Mouse (Mus musculus) brown adipose tissue, adult 24 weeks (tissue): ENCODE results near the gene Brpf1. TPM values are rescaled to one million over a fixed set of nuclear protein-coding genes. Genes with fewer than 3 reads are reported as not detected.

ENCODE experiments used
- H3K27ac ChIP-seq: fragments of 200-500 bp; replicated peaks from 2 replicates; pipeline ENCODE4 v1.5.1; 2012; ENCODE audit warnings: low read depth, mild to moderate bottlenecking, low read length
- H3K4me1 ChIP-seq: fragments of 200-500 bp; 2 replicates; pipeline ENCODE4 v1.6.1; 2012; ENCODE audit warnings: low read length, mixed read lengths; ENCODE audit not compliant: control insufficient read depth, insufficient read depth, insufficient read length
- H3K4me3 ChIP-seq: fragments of 200-500 bp; 2 replicates; pipeline ENCODE4 v1.5.1; 2012; ENCODE audit warnings: low read depth, mild to moderate bottlenecking, low read length, moderate library complexity; ENCODE audit not compliant: insufficient read depth
- polyA plus RNA-seq: library from polyadenylated mRNA; stranded (reverse); fragments of >200 nt; gene quantifications from 2 replicates; pipeline ENCODE4 v1.2.4, GENCODE M21; 2012; ENCODE audit not compliant: missing spikeins, insufficient read depth, insufficient read length

The Brpf1 gene
- polyA plus RNA-seq, 1 experiment, result 12.6 TPM

- H3K4me1 ChIP-seq, result no peaks in the 10 kb centered on the region
- H3K4me3 ChIP-seq, result no peak overlapping the region
- no peak overlapping the region for H3K27ac ChIP-seq
Observed at GRCm38 (mm10) chr6:113361476-113361875, 54.5 kb downstream of the Brpf1 start.

DNA sequence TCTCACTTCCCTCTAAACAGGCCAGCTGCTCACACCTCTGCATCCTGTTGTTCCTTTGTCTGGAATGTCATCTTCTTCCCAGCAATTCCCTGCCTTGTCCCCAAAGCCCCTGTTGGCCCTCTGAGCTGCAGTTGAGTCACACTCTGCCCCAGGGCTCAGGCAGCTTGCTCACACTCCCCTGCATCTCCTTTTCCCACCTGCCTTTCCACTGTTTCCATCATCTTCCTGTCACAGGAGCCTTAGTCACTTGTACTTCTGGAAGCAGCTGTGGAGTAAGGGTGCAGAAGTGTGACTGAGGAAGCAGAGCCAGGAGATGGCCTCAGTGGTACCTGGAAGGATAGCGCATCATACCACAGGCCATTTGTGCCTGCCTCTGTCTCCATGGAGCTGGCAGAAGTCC lies 55.3 kb downstream of the Brpf1 start:
- Histone ChIP-seq H3K4me1 (no peaks in the 10 kb centered on the region), H3K4me3 (no peak overlapping the region), H3K27ac (no peak overlapping the region)

DNA sequence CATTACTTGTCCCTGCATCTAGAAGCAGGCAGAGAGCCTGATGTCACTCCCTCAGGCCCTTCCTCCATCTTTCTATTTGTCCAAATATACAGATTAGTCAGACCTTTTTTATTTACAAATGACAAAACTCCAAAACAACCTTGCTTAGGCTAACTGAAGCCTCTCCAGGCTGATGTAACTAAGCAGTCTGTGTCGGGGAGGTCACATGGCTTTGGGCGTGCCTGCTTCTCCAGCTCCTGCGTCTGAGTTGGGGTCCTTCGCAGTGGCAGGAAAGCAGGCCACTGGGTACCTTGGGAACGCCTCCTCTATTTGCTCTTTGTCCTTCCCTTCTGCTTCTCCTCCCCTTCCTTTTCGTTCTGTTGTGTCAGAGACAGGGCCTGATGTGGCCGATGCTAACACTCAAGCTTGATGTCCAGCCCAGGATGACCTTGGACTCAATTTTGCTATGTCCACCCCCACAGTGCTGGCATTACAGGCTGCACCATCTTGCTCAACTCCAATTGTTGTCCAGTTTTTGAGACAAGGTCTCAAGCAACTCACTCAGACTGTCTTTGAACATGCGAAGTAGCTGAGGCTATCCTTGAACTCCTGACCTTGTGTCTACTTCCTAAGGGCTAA lies 57.7 kb downstream of the Brpf1 start:
- no peaks in the 10 kb centered on the region for H3K4me1 ChIP-seq
- H3K27ac ChIP-seq, result no peak overlapping the region
- H3K4me3 ChIP-seq, result no peak overlapping the region

DNA sequence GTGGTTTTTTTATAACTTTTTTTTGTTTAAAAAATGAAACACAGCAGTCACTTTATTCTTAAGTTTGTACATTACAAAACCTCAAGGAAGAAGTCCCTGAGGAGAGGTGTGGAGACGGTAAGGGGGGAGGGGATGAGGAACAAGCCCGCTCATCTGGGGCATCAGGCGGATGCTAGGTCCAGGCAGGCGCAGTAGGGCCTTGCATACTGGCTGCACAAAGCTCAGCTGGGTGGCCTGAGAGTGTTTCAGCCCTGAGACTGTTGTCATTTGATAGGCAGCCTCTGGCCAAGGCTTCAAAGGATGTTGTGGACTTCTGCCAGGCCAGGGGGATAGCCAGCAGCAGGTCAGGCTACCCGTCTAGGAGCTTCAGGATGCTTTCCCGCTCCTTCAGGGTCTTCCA lies 59.7 kb downstream of the Brpf1 start:
- H3K4me3 ChIP-seq, result no peak overlapping the region
- no peaks in the 10 kb centered on the region for H3K4me1 ChIP-seq
- H3K27ac ChIP-seq, result no peak overlapping the region

GRCm38 (mm10) chr6:113367574-113367973 lies 60.6 kb downstream of the Brpf1 start:
- Histone ChIP-seq H3K4me3 (no peak overlapping the region), H3K27ac (no peak overlapping the region), H3K4me1 (no peaks in the 10 kb centered on the region)

DNA sequence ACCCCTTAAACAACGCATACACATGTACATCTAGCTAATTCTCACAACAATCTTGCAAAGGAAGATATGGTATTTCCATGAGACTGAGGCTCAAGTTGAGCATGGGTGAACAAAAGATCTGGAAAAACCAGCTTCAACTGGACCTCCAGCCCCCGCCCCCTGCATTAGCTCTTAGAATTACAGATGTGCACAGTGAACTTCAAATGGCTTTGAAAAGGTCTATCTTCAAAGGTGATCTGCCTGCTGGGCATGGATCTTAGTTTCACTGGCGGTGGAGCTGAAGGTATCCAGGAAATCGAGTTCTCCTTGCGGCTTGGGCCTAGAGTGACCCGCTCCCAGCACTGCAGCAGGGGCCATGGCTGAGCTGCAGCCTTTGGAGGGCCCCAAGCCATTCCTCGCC lies 61.2 kb downstream of the Brpf1 start:
- no peaks in the 10 kb centered on the region for H3K4me1 ChIP-seq
- H3K27ac ChIP-seq, result no peak overlapping the region
- H3K4me3 ChIP-seq, result no peak overlapping the region

DNA sequence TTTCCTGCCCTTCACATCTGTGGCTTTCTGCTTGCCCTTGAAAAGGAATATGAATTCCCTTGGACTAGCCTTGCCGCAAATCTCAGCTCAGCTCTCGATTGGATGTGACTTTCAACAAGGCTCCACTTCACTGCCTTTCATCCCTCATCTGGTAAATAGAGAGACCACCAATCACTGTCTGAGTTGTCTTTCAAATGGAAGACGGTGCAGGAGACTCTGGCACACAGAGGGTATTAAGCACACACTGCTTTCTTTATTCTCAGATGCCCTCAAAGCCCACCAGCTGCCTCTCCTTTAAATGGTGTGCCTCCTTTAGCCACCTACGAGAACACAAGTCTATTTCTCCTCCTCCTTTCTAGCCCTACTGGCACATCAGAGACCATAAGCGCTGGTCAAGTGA lies 61.6 kb downstream of the Brpf1 start:
- H3K27ac ChIP-seq, result no peak overlapping the region
- H3K4me3 ChIP-seq, result no peak overlapping the region
- H3K4me1 ChIP-seq, result no peaks in the 10 kb centered on the region

- Histone ChIP-seq H3K4me3 (no peak overlapping the region), H3K4me1 (no peaks in the 10 kb centered on the region), H3K27ac (no peak overlapping the region)
Observed at GRCm38 (mm10) chr6:113370194-113370929, 63.4 kb downstream of the Brpf1 start.

DNA sequence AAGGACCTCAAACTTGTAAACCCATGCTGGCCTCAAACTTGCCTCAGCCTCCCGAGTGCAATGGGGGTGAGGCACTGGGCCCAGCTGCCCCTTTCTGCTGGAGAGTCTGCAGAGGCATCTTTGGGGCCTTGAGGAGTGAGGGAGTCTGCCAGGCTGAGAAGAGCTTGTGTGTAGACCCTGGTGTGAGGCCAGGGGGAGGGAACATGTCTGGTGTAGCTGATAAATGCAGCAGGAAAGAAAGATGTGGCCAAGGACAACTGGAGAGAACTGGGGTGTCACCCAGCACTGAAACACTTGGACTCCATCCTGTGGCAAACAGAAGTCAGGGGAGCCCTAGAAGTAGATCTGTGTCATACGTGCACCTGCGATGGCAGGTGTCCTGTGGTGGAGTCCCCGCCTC lies 66.6 kb downstream of the Brpf1 start:
- Histone ChIP-seq H3K4me3 (no peak overlapping the region), H3K4me1 (no peaks in the 10 kb centered on the region), H3K27ac (no peak overlapping the region)

Other genes starting within 250 kb of the Brpf1 start
- 17.0 and 19.0 TPM in 2 replicates for gene Setd5, start 229.8 kb upstream of the Brpf1 start, polyA plus RNA-seq
- gene Lhfpl4, start 111.8 kb upstream of the Brpf1 start, polyA plus RNA-seq, result 0.87 and 1.3 TPM in 2 replicates
- gene Mtmr14, start 69.3 kb upstream of the Brpf1 start, polyA plus RNA-seq, result 26.3 and 37.1 TPM in 2 replicates
- gene Cpne9, start 24.8 kb upstream of the Brpf1 start, polyA plus RNA-seq, result 0.44 and 0.71 TPM in 2 replicates
- gene Ogg1, start 19.8 kb downstream of the Brpf1 start, polyA plus RNA-seq, result 18.0 and 18.7 TPM in 2 replicates
- gene Camk1, start 36.8 kb downstream of the Brpf1 start, polyA plus RNA-seq, result 33.2 and 39.0 TPM in 2 replicates
- 19.7 and 31.6 TPM in 2 replicates for gene Tada3, start 70.7 kb downstream of the Brpf1 start, polyA plus RNA-seq
- gene Arpc4, start 71.0 kb downstream of the Brpf1 start, polyA plus RNA-seq, result 70.6 and 98.1 TPM in 2 replicates
- 0.83 and 1.0 TPM in 2 replicates for gene Ttll3, start 82.1 kb downstream of the Brpf1 start, polyA plus RNA-seq
- 15.7 and 17.8 TPM in 2 replicates for gene Rpusd3, start 112.2 kb downstream of the Brpf1 start, polyA plus RNA-seq
- gene Cidec, start 128.6 kb downstream of the Brpf1 start, polyA plus RNA-seq, result 797 and 1,047 TPM in 2 replicates
- 34.1 and 34.8 TPM in 2 replicates for gene Jagn1, start 135.4 kb downstream of the Brpf1 start, polyA plus RNA-seq
- 5.9 and 8.7 TPM in 2 replicates for gene Il17re, start 151.3 kb downstream of the Brpf1 start, polyA plus RNA-seq
- gene Il17rc, start 164.3 kb downstream of the Brpf1 start, polyA plus RNA-seq, result 9.0 and 10.2 TPM in 2 replicates
- 40.6 and 44.4 TPM in 2 replicates for gene Creld1, start 176.2 kb downstream of the Brpf1 start, polyA plus RNA-seq
- gene Prrt3, start 194.8 kb downstream of the Brpf1 start, polyA plus RNA-seq, result not detected in 2 replicates
- gene Emc3, start 224.5 kb downstream of the Brpf1 start, polyA plus RNA-seq, result 52.2 and 77.4 TPM in 2 replicates
- 0.48 TPM in 1 of 2 replicates, not detected in the other for gene Fancd2, start 224.5 kb downstream of the Brpf1 start, polyA plus RNA-seq